9 mouse cellular contexts compared by ENCODE assay signal in the genomic region with DNA sequence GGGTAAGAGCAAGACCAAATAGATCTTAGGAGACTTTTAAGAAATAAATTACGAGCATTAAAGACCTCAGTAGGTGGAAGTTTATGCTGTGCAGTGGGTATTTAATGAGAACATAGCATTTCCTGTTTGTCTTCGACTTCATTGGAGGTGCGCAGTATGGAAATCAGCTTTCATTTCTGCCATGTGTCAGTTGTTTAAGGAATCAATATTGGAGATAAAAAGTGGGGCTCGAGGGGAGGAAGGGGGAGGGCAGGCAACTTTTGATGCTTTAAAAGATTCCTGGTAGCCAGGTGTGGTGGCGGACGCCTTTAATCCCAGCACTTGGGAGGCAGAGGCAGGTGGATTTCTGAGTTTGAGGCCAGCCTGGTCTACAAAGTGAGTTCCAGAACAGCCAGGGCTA. TPM values are rescaled to one million over a fixed set of nuclear protein-coding genes. Genes with fewer than 3 reads are reported as not detected.
DNase-seq lines count a peak whose midpoint lies in the region; ATAC-seq and TF ChIP-seq lines count a peak whose summit lies in the region.
"Had no signal": no experiment of that assay in that cellular context is flagged by ENCODE, and none has a peak within 500 bp of the region (broad histone marks: within the 10 kb centered on the region; RNA-seq: fewer than 3 reads in every experiment).

No protein-coding gene starts in this region.

- peak overlapping the region; percentile 56 for H3K4me3 ChIP-seq in kidney, embryonic 15.5 days (replicated peaks)
- no peak overlapping the region for H3K4me3 ChIP-seq in bone marrow, adult 2 months (replicated peaks; ENCODE audit: control insufficient read depth, low read depth, low read length)
- H3K4me3 ChIP-seq in hindbrain, embryonic 15.5 days: peak overlapping the region; percentile 70
- H3K4me3 ChIP-seq in midbrain, embryonic 14.5 days (replicated peaks; ENCODE audit: low read depth, low read length): peak overlapping the region; percentile 58; the same call in 1 of the 2 replicates

- intact Hi-C loops in gastrocnemius, postnatal 14 days (cut with DNase I; ENCODE audit: low total_unique reads): no loop called here

- no peaks in the 10 kb centered on the region for H3K9me3 ChIP-seq in kidney, embryonic 15.5 days (replicated peaks)
- no peaks in the 10 kb centered on the region for H3K9me3 ChIP-seq in hindbrain, embryonic 15.5 days
- H3K9me3 ChIP-seq in midbrain, embryonic 14.5 days (ENCODE audit: control insufficient read depth, low read length): no peaks in the 10 kb centered on the region

- H3K36me3 ChIP-seq in kidney, embryonic 15.5 days: no peaks in the 10 kb centered on the region
- H3K36me3 ChIP-seq in hindbrain, embryonic 15.5 days: no peaks in the 10 kb centered on the region
- H3K36me3 ChIP-seq in midbrain, embryonic 14.5 days (ENCODE audit: control insufficient read depth, insufficient read depth, low read length): no peaks in the 10 kb centered on the region

- no peak for DNase-seq in kidney, adult 9 months
- no peak for DNase-seq in midbrain, embryonic 14.5 days
- no peak for DNase-seq in layer of hippocampus, adult 9-11 months
- DNase-seq in gastrocnemius, postnatal 14 days: no peak
- DNase-seq in thymus, adult 18-20 months: no peak

- no peak overlapping the region for H3K9ac ChIP-seq in kidney, embryonic 15.5 days
- no peak overlapping the region for H3K9ac ChIP-seq in hindbrain, embryonic 15.5 days
- H3K9ac ChIP-seq in midbrain, embryonic 14.5 days (replicated peaks; ENCODE audit: low read length): peak overlapping the region; percentile 81; the same call in 1 of the 2 replicates

- no peak for TF ChIP-seq CTCF in bone marrow, adult 2 months (IDR thresholded peaks at IDR 0.05; ENCODE audit: control insufficient read depth, insufficient read depth, low read length)

- no peak overlapping the region for H3K27ac ChIP-seq in kidney, embryonic 15.5 days
- peak overlapping the region; percentile 81; the same call in 1 of the 2 replicates for H3K27ac ChIP-seq in bone marrow, adult 2 months (ENCODE audit: control insufficient read depth, insufficient read depth, low read depth, low read length, poor library complexity)
- peak overlapping the region; percentile 77; the same call in 1 of the 2 replicates for H3K27ac ChIP-seq in hindbrain, embryonic 15.5 days (replicated peaks)
- H3K27ac ChIP-seq in midbrain, embryonic 14.5 days (replicated peaks; ENCODE audit: low read depth, low read length): no peak overlapping the region

- no peak for TF ChIP-seq POLR2A in bone marrow, adult 2 months (IDR thresholded peaks at IDR 0.05; ENCODE audit: borderline replicate concordance, control insufficient read depth, low read depth, low read length)

- ATAC-seq in kidney, embryonic 15.5 days (replicated peaks; ENCODE audit: low FRiP score): no peak
- ATAC-seq in hindbrain, embryonic 15.5 days (ENCODE audit: low FRiP score, low read depth): no peak
- ATAC-seq in midbrain, embryonic 14.5 days (ENCODE audit: low FRiP score, low TSS enrichment): no peak
- ATAC-seq: Patski had no signal

- H3K27me3 ChIP-seq in kidney, embryonic 15.5 days: no peaks in the 10 kb centered on the region
- H3K27me3 ChIP-seq in hindbrain, embryonic 15.5 days: no peaks in the 10 kb centered on the region
- no peaks in the 10 kb centered on the region for H3K27me3 ChIP-seq in midbrain, embryonic 14.5 days (ENCODE audit: control insufficient read depth, insufficient read depth, low read length)
- H3K27me3 ChIP-seq: Patski had no signal

- H3K4me1 ChIP-seq in kidney, embryonic 15.5 days: peaks cover 22% of the 10 kb centered on the region
- H3K4me1 ChIP-seq in bone marrow, adult 2 months (ENCODE audit: control insufficient read depth, insufficient read depth, low read length): peaks cover 2% of the 10 kb centered on the region
- peaks cover 17% of the 10 kb centered on the region for H3K4me1 ChIP-seq in hindbrain, embryonic 15.5 days (replicated peaks)
- peaks cover 10% of the 10 kb centered on the region; the same call in 1 of the 2 replicates for H3K4me1 ChIP-seq in midbrain, embryonic 14.5 days (ENCODE audit: control insufficient read depth, insufficient read depth, low read length)

- 69% methylated on average over 6 of the region's 6 CpGs for WGBS in kidney, embryonic 15.5 days
- WGBS in bone marrow, adult 2 months: 50% methylated on average over 6 of the region's 6 CpGs
- WGBS in hindbrain, embryonic 15.5 days: 66% methylated on average over 6 of the region's 6 CpGs
- 70% methylated on average over 6 of the region's 6 CpGs for WGBS in midbrain, embryonic 14.5 days

- H3K4me2 ChIP-seq in kidney, embryonic 15.5 days: peak overlapping the region; percentile 86
- H3K4me2 ChIP-seq in hindbrain, embryonic 15.5 days: peak overlapping the region; percentile 72
- peak overlapping the region; percentile 82 for H3K4me2 ChIP-seq in midbrain, embryonic 14.5 days (ENCODE audit: low read length)

RNA-seq across cellular contexts. Expression of gene Hivep2, which starts 16.4 kb away (rescaled TPM):
- 4.6 and 5.9 TPM in 2 replicates for polyA plus RNA-seq in kidney, embryonic 15.5 days (2015; fragmentation: Nextera tagmentation; extraction: Ambion mirVana)
- 3.2 and 6.3 TPM in 2 replicates for polyA plus RNA-seq in bone marrow, adult 2 months (2011; ENCODE audit: insufficient read depth, insufficient read length, low replicate concordance, missing spikeins)
- 10.7 and 11.6 TPM in 2 replicates for polyA plus RNA-seq in hindbrain, embryonic 15.5 days (2015; fragmentation: Nextera tagmentation; extraction: Ambion mirVana)
- 12.8 TPM in 2 replicates for polyA plus RNA-seq in midbrain, embryonic 14.5 days (2014; fragmentation: Nextera tagmentation; extraction: Ambion mirVana)
- total RNA-seq in gastrocnemius, postnatal 14 days (2021): 10 to 100 TPM; 43.3 to 46.8 TPM

Comparison
In these comparisons a context has a peak if more than half of its experiments do, and no peak if none do; other contexts are left out.
1. H3K27ac ChIP-seq: peak in bone marrow, adult 2 months (single experiment) and hindbrain, embryonic 15.5 days (single experiment); none in kidney, embryonic 15.5 days (single experiment) and midbrain, embryonic 14.5 days (single experiment).
2. Peak in every context shown above with its lines, with median percentiles within 50 percentile points of each other: H3K4me2 ChIP-seq.